Mouse (Mus musculus) CH12.LX (cell line): ENCODE data around the gene Hspa1a. TPM values are rescaled to one million over a fixed set of nuclear protein-coding genes. Genes with fewer than 3 reads are reported as not detected.
"Not testable (repeated sequence)": the region's sequence is repeated elsewhere in the genome, so short reads cannot be mapped to it uniquely, and the experiment has no call there.

Experiments used
- DNase-seq: peaks from one replicate; pipeline ENCODE4 v3.0.0-alpha.2; 2013; ENCODE audit errors: extremely low read depth
- H3K27ac ChIP-seq: 2 replicates; pipeline ENCODE4 v1.5.1; 2012; ENCODE audit warnings: low read depth, mild to moderate bottlenecking, control low read depth, moderate library complexity; ENCODE audit not compliant: insufficient read depth
- H3K27me3 ChIP-seq: replicated peaks from 2 replicates; pipeline ENCODE3; 2012; ENCODE audit warnings: inconsistent platforms
- H3K36me3 ChIP-seq, 2 experiments: replicated peaks in 1 of 2; 2 replicates each; pipeline versions ENCODE3 to v1.6.1; 2012; ENCODE audit warnings: inconsistent platforms in 1 of 2, low read length in 1 of 2, mild to moderate bottlenecking in 1 of 2, mixed read lengths in 1 of 2, moderate library complexity in 1 of 2; ENCODE audit not compliant: control insufficient read depth in 1 of 2, insufficient read depth in 1 of 2
- H3K4me1 ChIP-seq, 2 experiments: 2 replicates each; pipeline ENCODE4 v1.6.1; 2012; ENCODE audit warnings: inconsistent platforms in 1 of 2, moderate library complexity in 1 of 2; ENCODE audit not compliant: insufficient read depth in 2 of 2, control insufficient read depth in 1 of 2
- H3K4me2 ChIP-seq: 2 replicates; pipeline ENCODE4 v1.6.1; 2012; ENCODE audit warnings: low read depth, mild to moderate bottlenecking, control low read depth; ENCODE audit not compliant: poor library complexity, insufficient read depth, severe bottlenecking
- H3K4me3 ChIP-seq, 3 experiments: fragments of 150-350 bp in 1 of 3; sonication (generic) in 1 of 3; replicated peaks in 1 of 3; 2 replicates each; pipeline versions ENCODE3 to v1.5.1; 2011 to 2012; ENCODE audit warnings: low read depth in 2 of 3, low read length in 2 of 3, mild to moderate bottlenecking in 2 of 3, moderate library complexity in 2 of 3, control low read depth in 1 of 3, improper control_type of control experiment in 1 of 3, inconsistent platforms in 1 of 3, mixed read lengths in 1 of 3; ENCODE audit not compliant: poor library complexity in 1 of 3
- H3K79me2 ChIP-seq: replicated peaks from 2 replicates; pipeline ENCODE4 v1.6.1; 2012; ENCODE audit warnings: mild to moderate bottlenecking, moderate library complexity; ENCODE audit not compliant: control insufficient read depth, poor library complexity, insufficient read depth, severe bottlenecking; ENCODE audit errors: extremely low read depth
- H3K9ac ChIP-seq: 2 replicates; pipeline ENCODE4 v1.6.1; 2012; ENCODE audit warnings: low read depth, mild to moderate bottlenecking, control low read depth, moderate library complexity; ENCODE audit not compliant: insufficient read depth
- H3K9me3 ChIP-seq: replicated peaks from 2 replicates; pipeline ENCODE3; 2012; ENCODE audit warnings: low read length, inconsistent platforms, mixed read lengths
- BHLHE40 ChIP-seq: IDR thresholded peaks from 2 replicates; pipeline ENCODE4 v1.6.1; 2011; ENCODE audit warnings: mild to moderate bottlenecking, low read depth, low read length, improper control_type of control experiment
- CHD1 ChIP-seq: IDR thresholded peaks from 2 replicates; pipeline ENCODE4 v1.6.1; 2012; ENCODE audit warnings: low read depth, low read length, improper control_type of control experiment, inconsistent platforms
- CHD2 ChIP-seq: IDR thresholded peaks from 2 replicates; pipeline ENCODE4 v1.6.1; 2011; ENCODE audit warnings: low read length, improper control_type of control experiment
- CTCF ChIP-seq, 2 experiments: IDR thresholded peaks in 1 of 2; conservative IDR thresholded peaks in 1 of 2; 2 replicates each; pipeline ENCODE4 v1.5.1; 2011 to 2012; ENCODE audit warnings: low read depth in 2 of 2, low read length in 2 of 2, improper control_type of control experiment in 1 of 2, inconsistent platforms in 1 of 2, mild to moderate bottlenecking in 1 of 2, moderate library complexity in 1 of 2
- E2F4 ChIP-seq: IDR thresholded peaks from 2 replicates; pipeline ENCODE4 v1.6.1; 2011; ENCODE audit warnings: low read depth, low read length, improper control_type of control experiment; ENCODE audit not compliant: insufficient replicate concordance
- ETS1 ChIP-seq: conservative IDR thresholded peaks from 2 replicates; pipeline ENCODE4 v1.6.1; 2012; ENCODE audit warnings: low read depth, mild to moderate bottlenecking, inconsistent platforms, low read length, improper control_type of control experiment, moderate library complexity
- GABPA ChIP-seq: IDR thresholded peaks from 2 replicates; pipeline ENCODE4 v1.6.1; 2012; ENCODE audit warnings: low read depth, low read length, improper control_type of control experiment, inconsistent platforms; ENCODE audit not compliant: insufficient replicate concordance
- IRF4 ChIP-seq: IDR thresholded peaks from 2 replicates; pipeline ENCODE4 v1.6.1; 2014; ENCODE audit warnings: low read depth, mild to moderate bottlenecking, inconsistent platforms, low read length, improper control_type of control experiment
- JUN ChIP-seq: IDR thresholded peaks from 2 replicates; pipeline ENCODE4 v1.6.1; 2011; ENCODE audit warnings: low read depth, mild to moderate bottlenecking, low read length, improper control_type of control experiment, moderate library complexity; ENCODE audit not compliant: insufficient read depth
- KAT2A ChIP-seq: IDR thresholded peaks from 2 replicates; pipeline ENCODE4 v1.6.1; 2012; ENCODE audit warnings: low read length, improper control_type of control experiment, inconsistent platforms; ENCODE audit not compliant: insufficient replicate concordance
- MAFK ChIP-seq: IDR thresholded peaks from 2 replicates; pipeline ENCODE4 v1.6.1; 2011; ENCODE audit warnings: low read length, improper control_type of control experiment; ENCODE audit not compliant: insufficient replicate concordance
- MAZ ChIP-seq: IDR thresholded peaks from 2 replicates; pipeline ENCODE4 v1.6.1; 2012; ENCODE audit warnings: low read depth, mild to moderate bottlenecking, inconsistent platforms, low read length, improper control_type of control experiment, moderate library complexity
- MYC ChIP-seq: IDR thresholded peaks from 2 replicates; pipeline ENCODE4 v1.6.1; 2011; ENCODE audit warnings: low read depth, mild to moderate bottlenecking, improper control_type of control experiment, low read length
- POLR2A ChIP-seq: IDR thresholded peaks from 2 replicates; pipeline ENCODE4 v1.6.1; 2011; ENCODE audit warnings: low read depth, mild to moderate bottlenecking, improper control_type of control experiment, low read length
- POLR2AphosphoS2 ChIP-seq: IDR thresholded peaks from 2 replicates; pipeline ENCODE4 v1.6.1; 2011; ENCODE audit warnings: low read depth, low read length, improper control_type of control experiment
- RAD21 ChIP-seq: IDR thresholded peaks from 2 replicates; pipeline ENCODE4 v1.6.1; 2011; ENCODE audit warnings: low read depth, mild to moderate bottlenecking, low read length, improper control_type of control experiment, moderate library complexity
- RCOR1 ChIP-seq: conservative IDR thresholded peaks from 2 replicates; pipeline ENCODE4 v1.6.1; 2012; ENCODE audit warnings: low read depth, mild to moderate bottlenecking, inconsistent platforms, low read length, improper control_type of control experiment
- SIN3A ChIP-seq: IDR thresholded peaks from 2 replicates; pipeline ENCODE4 v1.6.1; 2012; ENCODE audit warnings: low read length, improper control_type of control experiment, inconsistent platforms
- SMC3 ChIP-seq: IDR thresholded peaks from 2 replicates; pipeline ENCODE4 v1.6.1; 2011; ENCODE audit warnings: low read depth, low read length, improper control_type of control experiment
- TBP ChIP-seq: conservative IDR thresholded peaks from 2 replicates; pipeline ENCODE4 v1.6.1; 2011; ENCODE audit warnings: low read depth, low read length, improper control_type of control experiment
- ZC3H11A ChIP-seq: IDR thresholded peaks from 2 replicates; pipeline ENCODE4 v1.6.1; 2012; ENCODE audit warnings: low read depth, mild to moderate bottlenecking, inconsistent platforms, low read length, improper control_type of control experiment
- dilution Hi-C: fragments of 300-500 bp; cut with MboI; formaldehyde crosslinking; loops from 2 replicates; pipeline ENCODE4 v1.14.3; 2020; ENCODE audit warnings: low sequenced_read_pairs; ENCODE audit not compliant: extremely low pct_unique_long_range_greater_than_20kb, extremely low pct_ligation_motif_present
- in situ Hi-C: fragments of 300-500 bp; cut with MboI; formaldehyde crosslinking; loops from 3 replicates; pipeline ENCODE4 v1.14.3; 2019; ENCODE audit warnings: low sequenced_read_pairs, low pct_ligation_motif_present, low pct_unique_long_range_greater_than_20kb, mixed read lengths
- polyA plus RNA-seq: library from polyadenylated mRNA; unstranded; fragments of >175 nt; gene quantifications from 2 replicates; pipeline ENCODE4 v1.2.1, GENCODE M21; 2012; ENCODE audit warnings: low read depth; ENCODE audit not compliant: insufficient read length
- total RNA-seq, 2 experiments: library from RNA; depleted of rRNA; stranded (reverse); fragments of 300-350 nt in 1 of 2; fragments of >200 nt in 1 of 2; gene quantifications; 2 replicates each; pipeline ENCODE4 v1.2.3; 2012 to 2014

The Hspa1a gene
- total RNA-seq (2012; rRNA removed) (not detected in 2 replicates), total RNA-seq (2014; rRNA removed) (not detected in 2 replicates), polyA plus RNA-seq (not detected in 2 replicates)

DNA sequence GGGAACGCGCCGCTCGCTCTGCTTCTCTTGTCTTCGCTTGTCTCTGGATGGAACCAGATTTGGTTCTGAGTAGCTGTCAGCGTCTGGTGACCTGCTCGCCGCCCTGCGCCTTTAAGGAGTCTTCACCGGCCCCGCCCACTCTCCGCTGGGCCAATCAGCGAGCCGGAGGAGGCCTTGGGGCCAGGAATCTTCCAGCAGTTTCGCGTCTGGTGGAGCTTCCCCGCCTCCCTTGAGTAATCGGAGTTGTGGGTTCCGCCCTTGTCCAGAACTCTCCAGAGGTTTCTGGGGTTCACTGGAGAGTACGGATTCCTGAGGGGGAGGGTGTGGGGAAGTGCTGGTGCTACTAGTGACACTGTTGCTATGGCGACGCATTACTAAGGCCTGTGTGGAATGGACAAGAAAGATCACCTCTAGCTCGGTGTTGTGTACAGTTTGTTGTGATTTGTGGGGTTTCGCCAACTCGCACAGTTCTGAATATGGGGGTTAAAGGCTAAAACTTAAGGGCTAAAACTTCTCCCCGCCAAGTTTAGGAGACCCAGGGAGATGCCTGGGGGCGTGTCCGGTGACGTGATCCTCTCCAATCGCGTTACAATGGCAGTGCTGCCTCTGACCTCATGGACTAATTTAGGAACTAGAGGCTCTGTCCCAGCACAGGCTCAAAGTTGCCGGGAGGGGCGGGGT is at the start of gene Hspa1a, which contains the start of gene Hspa1l:
Gene Hspa1a (minus strand): TSS at position 88 of the 681 bp plus-strand sequence.
Gene Hspa1l (plus strand): TSS at position 635 of the 681 bp plus-strand sequence.
- dilution Hi-C loops, DNase-seq, H3K4me3 ChIP-seq, H3K36me3 ChIP-seq, H3K4me2 ChIP-seq, H3K9ac ChIP-seq, H3K27ac ChIP-seq, H3K9me3 ChIP-seq, in situ Hi-C loops, H3K79me2 ChIP-seq, H3K4me1 ChIP-seq, H3K27me3 ChIP-seq: not testable (repeated sequence)

DNA sequence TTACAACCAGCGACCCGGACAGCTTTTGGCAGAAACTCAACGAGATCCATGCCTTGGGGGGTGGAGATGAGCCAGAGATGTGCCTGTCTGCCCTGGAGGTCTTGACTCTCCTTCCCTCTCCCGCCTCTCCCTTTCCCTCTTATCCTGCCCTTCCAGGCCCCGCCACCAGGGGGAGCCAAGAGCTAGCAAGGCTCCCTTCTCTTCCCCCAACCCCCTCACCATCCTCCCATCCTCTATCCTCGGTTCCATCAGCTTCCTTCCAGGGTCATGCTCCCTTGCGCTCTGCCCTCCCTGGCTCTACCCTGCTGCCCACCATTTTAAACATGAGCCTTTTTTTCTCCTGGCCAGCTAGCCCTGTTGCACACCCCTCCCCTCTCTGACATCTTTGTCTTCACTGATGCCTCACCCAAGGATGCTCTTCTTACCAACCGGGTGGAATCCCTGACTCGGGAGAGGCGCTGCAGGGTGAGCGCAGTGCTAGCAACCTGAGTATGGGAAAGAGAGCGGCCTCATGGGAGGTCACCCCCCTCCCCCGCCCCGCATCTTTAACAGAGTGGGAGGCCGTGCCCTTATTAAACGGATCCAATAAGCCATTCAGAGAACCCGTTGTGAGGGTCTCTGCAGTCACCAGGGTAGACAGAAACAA is 49.3 kb upstream of the Hspa1a start:
- no peak for TF ChIP-seq TBP
- TF ChIP-seq ETS1 = no peak
- no peak for TF ChIP-seq RCOR1
- TF ChIP-seq RAD21 = peak; percentile 90
- peak; percentile 98 for TF ChIP-seq SMC3
- peak; percentile 62 for TF ChIP-seq ZC3H11A
- TF ChIP-seq GABPA = no peak
- peak; percentile 78 to 97 for TF ChIP-seq CTCF (conservative IDR thresholded peaks at IDR 0.05 in 1 of 2, IDR thresholded peaks at IDR 0.05 in 1 of 2; ENCODE audit: low read depth in 2 of 2, low read length in 2 of 2)
- 0 out of 2 replicates have a peak, but pooled peaks have one; percentile 38 for TF ChIP-seq IRF4
- H3K9me3 ChIP-seq = no peaks in the 10 kb centered on the region
- no peak overlapping the region for H3K4me2 ChIP-seq
- H3K9ac ChIP-seq = 0 out of 2 replicates have a peak overlapping the region, but pooled peaks have one; percentile 14
- H3K27ac ChIP-seq = no peak overlapping the region
- peaks cover 7 to 70% of the 10 kb centered on the region in 2 experiments for H3K36me3 ChIP-seq
- in situ Hi-C loops = loop anchor here (5.0 to 10.0 kb wide), 2 partner anchors 46 to 94 kb away; partner anchors contain the start of genes Ly6g5b, Ly6g6c and Mpig6b
- peaks cover 9 to 38% of the 10 kb centered on the region in 2 experiments for H3K4me1 ChIP-seq
- no peak overlapping the region for H3K4me3 ChIP-seq
- H3K79me2 ChIP-seq = no peaks in the 10 kb centered on the region; the same call in 1 of the 2 replicates
- dilution Hi-C loops = no loop called here
- no peaks in the 10 kb centered on the region for H3K27me3 ChIP-seq
- DNase-seq = peak; percentile 75

DNA sequence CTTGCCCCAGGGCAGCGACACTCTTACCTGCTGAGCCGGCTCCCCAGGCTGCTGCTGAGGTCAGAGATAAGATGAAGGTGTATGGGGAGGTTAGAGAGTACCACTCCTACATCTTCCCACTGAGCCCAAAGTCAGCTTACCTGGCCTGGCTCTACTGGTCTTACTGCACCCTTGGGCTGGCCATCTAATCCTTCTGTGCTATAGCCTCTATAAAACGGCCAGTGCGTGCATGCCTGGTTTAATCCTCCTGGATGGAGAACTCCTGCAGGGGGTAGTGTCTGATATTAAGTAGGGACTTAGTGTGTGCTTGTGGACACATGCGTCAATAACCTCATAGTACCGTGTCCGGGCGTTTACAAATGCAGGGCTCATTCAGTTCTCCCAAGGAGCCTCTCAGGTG is 48.6 kb upstream of the Hspa1a start:
- in situ Hi-C loops = loop anchor here (5.0 to 10.0 kb wide), 2 partner anchors 47 to 94 kb away; partner anchors contain the start of genes Ly6g5b, Ly6g6c and Mpig6b
- H3K9me3 ChIP-seq = no peaks in the 10 kb centered on the region
- dilution Hi-C loops = no loop called here
- H3K79me2 ChIP-seq = no peaks in the 10 kb centered on the region
- no peaks in the 10 kb centered on the region for H3K27me3 ChIP-seq
- H3K4me3 ChIP-seq = no peak overlapping the region
- no peak overlapping the region for H3K9ac ChIP-seq
- TF ChIP-seq CHD2 = no peak
- TF ChIP-seq MYC = no peak
- no peak for TF ChIP-seq RAD21
- TF ChIP-seq SIN3A = no peak
- TF ChIP-seq CHD1 = no peak
- TF ChIP-seq ETS1 = no peak
- TF ChIP-seq JUN = no peak
- no peak for TF ChIP-seq POLR2AphosphoS2
- TF ChIP-seq GABPA = no peak
- TF ChIP-seq TBP = no peak
- no peak for TF ChIP-seq E2F4
- no peak for TF ChIP-seq POLR2A
- TF ChIP-seq KAT2A = no peak
- TF ChIP-seq MAZ = no peak
- no peak for TF ChIP-seq BHLHE40
- TF ChIP-seq MAFK = no peak
- peaks cover 4 to 33% of the 10 kb centered on the region in 2 experiments for H3K4me1 ChIP-seq
- no peak overlapping the region for H3K4me2 ChIP-seq
- DNase-seq = no peak
- H3K27ac ChIP-seq = no peak overlapping the region
- peaks cover 11 to 70% of the 10 kb centered on the region in 2 experiments for H3K36me3 ChIP-seq
